Mouse (Mus musculus) spleen, postnatal 36 days (tissue): ENCODE measurements around the gene Nol9.
"Not testable (repeated sequence)": the region's sequence is repeated elsewhere in the genome, so short reads cannot be mapped to it uniquely, and the experiment has no call there.

Experiments used
- DNase-seq, 2 experiments: peaks; one replicate each; pipeline ENCODE4 v3.0.0; 2022; ENCODE audit warnings: low spot score in 2 of 2, mixed read lengths in 1 of 2

The Nol9 gene

GRCm38 (mm10) chr4:152010707-152011134 is 28.4 kb upstream of the Nol9 start:
- DNase-seq: no peak

GRCm38 (mm10) chr4:152011171-152011760 is 27.9 kb upstream of the Nol9 start:
- no peak for DNase-seq

- no peak for DNase-seq
These were observed 27.0 kb upstream of the Nol9 start for GRCm38 (mm10) chr4:152012109-152012508.

GRCm38 (mm10) chr4:152013036-152013813 is 25.9 kb upstream of the Nol9 start:
- no peak for DNase-seq

- DNase-seq: no peak
These were observed 20.0 kb upstream of the Nol9 start for GRCm38 (mm10) chr4:152019073-152019472.

GRCm38 (mm10) chr4:152020024-152020423 is 19.1 kb upstream of the Nol9 start:
- no peak for DNase-seq

- no peak for DNase-seq
These were observed 17.5 kb upstream of the Nol9 start for GRCm38 (mm10) chr4:152021568-152022097.

GRCm38 (mm10) chr4:152022506-152022905 is 16.6 kb upstream of the Nol9 start:
- DNase-seq: no peak

GRCm38 (mm10) chr4:152024525-152024924 is 14.6 kb upstream of the Nol9 start:
- no peak for DNase-seq

GRCm38 (mm10) chr4:152026751-152027508 is 12.2 kb upstream of the Nol9 start:
- no peak for DNase-seq

- DNase-seq: peak; percentile 95 to 97
These were observed 11.6 kb upstream of the Nol9 start, which contains the start of gene Zbtb48 for GRCm38 (mm10) chr4:152027524-152027923. Zbtb48 (minus strand) TSS chr4:152027671.

GRCm38 (mm10) chr4:152028456-152028855 is 10.7 kb upstream of the Nol9 start:
- no peak for DNase-seq

GRCm38 (mm10) chr4:152029087-152029486 is 10.0 kb upstream of the Nol9 start:
- no peak for DNase-seq

GRCm38 (mm10) chr4:152029997-152030396 is 9.1 kb upstream of the Nol9 start:
- no peak for DNase-seq

- no peak for DNase-seq
These were observed 6.2 kb upstream of the Nol9 start for GRCm38 (mm10) chr4:152032922-152033321.

GRCm38 (mm10) chr4:152036464-152036863 is 2.7 kb upstream of the Nol9 start:
- not testable (repeated sequence) for DNase-seq

GRCm38 (mm10) chr4:152038225-152038984 is 716 bp upstream of the Nol9 start, which contains the start of gene Tas1r1:
Tas1r1 (minus strand) TSS chr4:152038568.
- DNase-seq: no peak

GRCm38 (mm10) chr4:152039831-152040310 is 750 bp downstream of the Nol9 start:
- DNase-seq: no peak

GRCm38 (mm10) chr4:152041924-152042641 is 3.0 kb downstream of the Nol9 start:
- peak; percentile 64 for DNase-seq

GRCm38 (mm10) chr4:152043171-152043570 is 4.0 kb downstream of the Nol9 start:
- no peak for DNase-seq

GRCm38 (mm10) chr4:152044609-152045008 is 5.5 kb downstream of the Nol9 start:
- DNase-seq: no peak
